Mouse (Mus musculus) cerebellum, adult 2 months (tissue): ENCODE measurements at regions not wholly inside any gene's neighbourhood (a gene's known extent, or its start where the extent isn't known, plus 50 kb on each side); places are given as distances from the start of the nearest gene placed in this dataset.

ENCODE experiments used
- DNase-seq, 2 experiments: peaks; one replicate each; pipeline ENCODE4 v3.0.0; 2021
- H3K27ac ChIP-seq: fragments of 200-500 bp; 2 replicates; pipeline ENCODE4 v1.5.1; 2012; ENCODE audit warnings: low read length, control low read depth, inconsistent platforms; ENCODE audit not compliant: insufficient read depth
- H3K27me3 ChIP-seq: fragments of 200-500 bp; 2 replicates; pipeline ENCODE4 v1.6.1; 2012; ENCODE audit warnings: inconsistent platforms, mild to moderate bottlenecking, low read length, moderate library complexity; ENCODE audit not compliant: control insufficient read depth, insufficient read depth
- H3K4me1 ChIP-seq: fragments of 200-500 bp; 2 replicates; pipeline ENCODE4 v1.6.1; 2011; ENCODE audit warnings: low read length; ENCODE audit not compliant: control insufficient read depth, insufficient read depth
- H3K4me3 ChIP-seq: fragments of 200-500 bp; replicated peaks from 2 replicates; pipeline ENCODE3; 2011; ENCODE audit warnings: mild to moderate bottlenecking, low read depth, low read length, control low read depth; ENCODE audit not compliant: insufficient read depth
- CTCF ChIP-seq: fragments of 200-500 bp; IDR thresholded peaks from 2 replicates; pipeline ENCODE4 v1.5.1; 2011; ENCODE audit warnings: low read depth, mild to moderate bottlenecking, control low read depth, low read length, moderate library complexity, borderline replicate concordance; ENCODE audit not compliant: insufficient read depth
- POLR2A ChIP-seq: fragments of 200-500 bp; IDR thresholded peaks from 2 replicates; pipeline ENCODE4 v1.6.1; 2011; ENCODE audit warnings: low read length, control low read depth, borderline replicate concordance; ENCODE audit not compliant: insufficient read depth
- WGBS: fragments of 180-500 bp; shearing (Covaris S2); methylation state at CpG from one replicate; pipeline ENCODE4 v1.1.7; 2018; 5-methylcytosine and 5-hydroxymethylcytosine counted together

- no peak overlapping the region for H3K4me3 ChIP-seq
- no peak for DNase-seq
- 80% methylated on average over 3 of the region's 3 CpGs for WGBS
- TF ChIP-seq POLR2A = no peak
- no peak for TF ChIP-seq CTCF
- no peak overlapping the region for H3K27ac ChIP-seq
- H3K4me1 ChIP-seq = no peaks in the 10 kb centered on the region
- no peaks in the 10 kb centered on the region for H3K27me3 ChIP-seq
These were observed 67.3 kb upstream of the Pdc start for GRCm38 (mm10) chr1:150251876-150252275.

DNA sequence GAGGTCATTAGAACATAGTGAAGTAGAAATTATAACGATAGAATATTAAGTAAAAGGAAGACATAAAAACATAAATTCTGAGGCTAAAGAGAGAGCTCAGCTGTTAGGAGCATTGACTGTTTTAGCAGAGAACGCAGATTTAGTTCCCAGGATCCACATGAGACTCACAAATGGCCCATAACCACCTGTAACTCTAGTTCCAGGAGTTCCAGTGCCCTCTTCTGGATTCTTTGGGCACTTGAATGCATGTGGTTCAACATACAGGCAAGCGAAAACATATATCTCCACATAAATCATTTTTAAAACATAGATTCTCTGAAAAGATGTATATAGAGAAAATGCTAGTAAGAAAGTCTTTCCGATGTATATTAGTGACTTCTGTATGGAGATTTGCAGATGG is 61.6 kb upstream of the Pdc start:
- TF ChIP-seq CTCF = no peak
- 68% methylated on average over 4 of the region's 4 CpGs for WGBS

GRCm38 (mm10) chr1:150260355-150260754 is 58.9 kb upstream of the Pdc start:
- H3K27ac ChIP-seq = no peak overlapping the region
- TF ChIP-seq CTCF = no peak
- TF ChIP-seq POLR2A = no peak
- no peak overlapping the region for H3K4me3 ChIP-seq
- no peaks in the 10 kb centered on the region for H3K4me1 ChIP-seq
- DNase-seq = no peak
- 76% methylated on average over 1 of the region's 1 CpGs for WGBS
- H3K27me3 ChIP-seq = no peaks in the 10 kb centered on the region

More for the DNA sequence above, 61.6 kb upstream of the Pdc start:
- Histone ChIP-seq H3K27ac (no peak overlapping the region), H3K4me1 (no peaks in the 10 kb centered on the region), H3K27me3 (no peaks in the 10 kb centered on the region), H3K4me3 (no peak overlapping the region)
- no peak for DNase-seq

DNA sequence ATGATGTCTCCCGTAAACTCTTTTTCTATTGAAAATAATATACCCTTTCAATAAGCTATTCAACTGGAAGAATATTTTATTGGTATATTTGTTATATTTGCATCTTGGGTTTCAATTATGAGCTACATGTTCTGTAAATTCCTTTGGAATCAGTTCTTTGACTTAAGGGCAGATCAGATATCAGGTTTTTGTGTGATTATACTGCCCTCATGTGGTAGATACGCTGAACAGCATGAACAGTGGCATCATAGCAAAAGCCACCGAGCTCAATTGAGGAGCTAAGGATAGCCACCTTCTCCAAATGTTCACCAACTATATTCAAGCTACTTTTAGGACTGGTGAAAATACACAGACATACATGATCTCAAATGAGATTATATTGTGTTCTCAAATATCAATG is 52.7 kb upstream of the Pdc start:
- H3K27ac ChIP-seq = no peak overlapping the region
- 34% methylated on average over 3 of the region's 3 CpGs for WGBS
- TF ChIP-seq POLR2A = no peak
- TF ChIP-seq CTCF = peak; percentile 44; the same call in 1 of the 2 replicates
- H3K4me1 ChIP-seq = no peaks in the 10 kb centered on the region
- no peak for DNase-seq
- no peak overlapping the region for H3K4me3 ChIP-seq
- no peaks in the 10 kb centered on the region for H3K27me3 ChIP-seq

DNA sequence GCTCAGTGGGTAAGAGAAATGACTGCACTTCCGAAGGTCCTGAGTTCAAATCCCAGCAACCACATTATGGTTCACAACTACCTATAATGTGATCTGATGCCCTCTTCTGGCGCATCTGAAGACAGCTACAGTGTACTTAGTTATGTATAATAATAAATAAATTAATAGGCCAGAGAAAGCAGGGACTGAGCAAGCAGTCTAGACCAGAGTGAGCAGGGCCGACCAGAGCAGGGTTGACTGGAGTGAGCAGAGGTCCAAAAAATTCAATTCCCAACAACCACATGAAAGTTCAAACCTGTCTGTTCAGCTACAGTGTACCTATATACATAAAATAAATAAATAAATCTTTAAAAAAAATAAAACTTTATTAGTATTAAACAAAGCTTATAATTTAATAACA is 52.2 kb upstream of the Pdc start:
- Histone ChIP-seq H3K27ac (no peak overlapping the region), H3K4me3 (no peak overlapping the region), H3K4me1 (no peaks in the 10 kb centered on the region), H3K27me3 (no peaks in the 10 kb centered on the region)
- TF ChIP-seq CTCF = no peak
- no peak for TF ChIP-seq POLR2A
- no peak for DNase-seq
- WGBS = 78% methylated on average over 3 of the region's 3 CpGs
